24 mouse cellular contexts compared by ENCODE assay signal in genomic region chr5:143491736-143492135, GRCm38 (mm10). TPM values are rescaled to one million over a fixed set of nuclear protein-coding genes. Genes with fewer than 3 reads are reported as not detected.
A peak's percentile ranks its signal among the peaks of the same experiment; 100 is the strongest.
DNase-seq lines count a peak whose midpoint lies in the region; ATAC-seq and TF ChIP-seq lines count a peak whose summit lies in the region.
"Had no signal": no experiment of that assay in that cellular context is flagged by ENCODE, and none has a peak within 500 bp of the region (broad histone marks: within the 10 kb centered on the region; RNA-seq: fewer than 3 reads in every experiment).

No protein-coding gene starts in this region.

- no peak for ATAC-seq in monocyte, adult 5-6 weeks (replicated peaks; ENCODE audit: insufficient number of reproducible peaks, low FRiP score, low TSS enrichment, poor library complexity, severe bottlenecking)
- ATAC-seq: intestine, embryonic 15.5 days; midbrain, embryonic 16.5 days had no signal

- H3K4me1 ChIP-seq in bone marrow, adult 2 months (ENCODE audit: control insufficient read depth, insufficient read depth, low read length) = peaks cover 4% of the 10 kb centered on the region; the same call in 1 of the 2 replicates
- H3K4me1 ChIP-seq: embryonic facial prominence, embryonic 10.5 days; heart, embryonic 12.5 days; intestine, embryonic 15.5 days; limb, embryonic 10.5 days; liver, embryonic 15.5 days had no signal

- no peak overlapping the region for H3K27ac ChIP-seq in layer of hippocampus, adult 2 months
- no peak overlapping the region for H3K27ac ChIP-seq in bone marrow, adult 2 months (ENCODE audit: control insufficient read depth, insufficient read depth, low read depth, low read length, poor library complexity)
- H3K27ac ChIP-seq: embryonic facial prominence, embryonic 10.5 days; gastrocnemius, adult 2 months; hindbrain, embryonic 14.5 days; intestine, embryonic 15.5 days; limb, embryonic 10.5 days; liver, embryonic 15.5 days had no signal

- DNase-seq in adrenal gland, postnatal 14 days = peak; percentile 9
- DNase-seq in adrenal gland, postnatal 25 days = no peak
- no peak for DNase-seq in layer of hippocampus, adult 2 months (ENCODE audit: low spot score in 2 of 2)
- no peak for DNase-seq in layer of hippocampus, adult 8-10 months (ENCODE audit: low spot score in 2 of 2)
- peak; percentile 40 for DNase-seq in 416B (ENCODE audit: low read depth)
- no peak for DNase-seq in lung, postnatal 10 days
- DNase-seq: adrenal gland, adult 8-10 months; cerebellum, adult 2 months; cerebellum, postnatal 36 days; gastrocnemius, adult 2 months; heart, postnatal 14 days; kidney, postnatal 14 days; lung, postnatal 14 days; right cerebral cortex, adult 18-20 months; thymus, postnatal 36 days had no signal

- no peak overlapping the region for H3K4me3 ChIP-seq in layer of hippocampus, adult 2 months
- no peak overlapping the region for H3K4me3 ChIP-seq in bone marrow, adult 2 months (replicated peaks; ENCODE audit: control insufficient read depth, low read depth, low read length)
- H3K4me3 ChIP-seq: embryonic facial prominence, embryonic 10.5 days; gastrocnemius, adult 2 months; heart, embryonic 12.5 days; intestine, embryonic 15.5 days; limb, embryonic 10.5 days; liver, embryonic 15.5 days had no signal

- TF ChIP-seq POLR2A in bone marrow, adult 2 months (IDR thresholded peaks at IDR 0.05; ENCODE audit: borderline replicate concordance, control insufficient read depth, low read depth, low read length) = no peak

- 85% methylated on average over 4 of the region's 4 CpGs for WGBS in bone marrow, adult 2 months

- TF ChIP-seq CTCF in layer of hippocampus, adult 2 months (conservative IDR thresholded peaks at IDR 0.05) = peak; percentile 44
- 0 out of 2 replicates have a peak, but pooled peaks have one; percentile 3 for TF ChIP-seq CTCF in bone marrow, adult 2 months (IDR thresholded peaks at IDR 0.05; ENCODE audit: control insufficient read depth, insufficient read depth, low read length)

RNA-seq across cellular contexts. Expression of gene Daglb, which starts 27.4 kb away (rescaled TPM):
- 11.2 and 13.1 TPM in 2 replicates for total RNA-seq in adrenal gland, postnatal 14 days (2021)
- 18.7 and 21.9 TPM in 2 replicates for total RNA-seq in adrenal gland, postnatal 25 days (2021)
- 10 to 100 TPM; 27.7 to 32.1 TPM for total RNA-seq in layer of hippocampus, adult 2 months (2021)
- 10 to 100 TPM; 28.8 to 37.0 (median 33.3) TPM for total RNA-seq in layer of hippocampus, adult 8-10 months (2022)
- polyA plus RNA-seq in bone marrow, adult 2 months (2011; ENCODE audit: insufficient read depth, insufficient read length, low replicate concordance, missing spikeins) = 11.3 and 12.4 TPM in 2 replicates
- 25.0 to 39.5 TPM (median 28.8 TPM) in 3 replicates for total RNA-seq in monocyte, adult 5-6 weeks (2017)

RNA-seq across cellular contexts. Expression of gene Rac1, which starts 36.1 kb away (rescaled TPM):
- 343 and 359 TPM in 2 replicates for total RNA-seq in adrenal gland, postnatal 14 days (2021)
- total RNA-seq in adrenal gland, postnatal 25 days (2021) = 358 and 372 TPM in 2 replicates
- total RNA-seq in layer of hippocampus, adult 2 months (2021) = 100 to 1,000 TPM; 393 to 396 TPM
- 100 to 1,000 TPM; 399 to 419 (median 408) TPM for total RNA-seq in layer of hippocampus, adult 8-10 months (2022)
- 75.0 and 92.5 TPM in 2 replicates for polyA plus RNA-seq in bone marrow, adult 2 months (2011; ENCODE audit: insufficient read depth, insufficient read length, low replicate concordance, missing spikeins)
- total RNA-seq in monocyte, adult 5-6 weeks (2017) = 193 to 248 TPM (median 198 TPM) in 3 replicates

Comparison
In these comparisons a context has a peak if more than half of its experiments do, and no peak if none do; other contexts are left out.
1. DNase-seq: peak in adrenal gland, postnatal 14 days (single experiment) and 416B (single experiment); none in adrenal gland, postnatal 25 days (single experiment), layer of hippocampus, adult 2 months (0 of 2), layer of hippocampus, adult 8-10 months (0 of 2) and lung, postnatal 10 days (single experiment).